Mouse (Mus musculus) CH12.LX (cell line): ENCODE measurements around the gene Ccnjl. TPM values are rescaled to one million over a fixed set of nuclear protein-coding genes. Genes with fewer than 3 reads are reported as not detected.
A peak's percentile ranks its signal among the peaks of the same experiment; 100 is the strongest.

ENCODE experiments used
- DNase-seq: peaks from one replicate; pipeline ENCODE4 v3.0.0-alpha.2; 2013; ENCODE audit errors: extremely low read depth
- H3K27ac ChIP-seq: 2 replicates; pipeline ENCODE4 v1.5.1; 2012; ENCODE audit warnings: low read depth, mild to moderate bottlenecking, control low read depth, moderate library complexity; ENCODE audit not compliant: insufficient read depth
- H3K27me3 ChIP-seq: replicated peaks from 2 replicates; pipeline ENCODE3; 2012; ENCODE audit warnings: inconsistent platforms
- H3K36me3 ChIP-seq, 2 experiments: replicated peaks in 1 of 2; 2 replicates each; pipeline versions ENCODE3 to v1.6.1; 2012; ENCODE audit warnings: inconsistent platforms in 1 of 2, low read length in 1 of 2, mild to moderate bottlenecking in 1 of 2, mixed read lengths in 1 of 2, moderate library complexity in 1 of 2; ENCODE audit not compliant: control insufficient read depth in 1 of 2, insufficient read depth in 1 of 2
- H3K4me1 ChIP-seq, 2 experiments: 2 replicates each; pipeline ENCODE4 v1.6.1; 2012; ENCODE audit warnings: inconsistent platforms in 1 of 2, moderate library complexity in 1 of 2; ENCODE audit not compliant: insufficient read depth in 2 of 2, control insufficient read depth in 1 of 2
- H3K4me2 ChIP-seq: 2 replicates; pipeline ENCODE4 v1.6.1; 2012; ENCODE audit warnings: low read depth, mild to moderate bottlenecking, control low read depth; ENCODE audit not compliant: poor library complexity, insufficient read depth, severe bottlenecking
- H3K4me3 ChIP-seq, 3 experiments: fragments of 150-350 bp in 1 of 3; sonication (generic) in 1 of 3; replicated peaks in 1 of 3; 2 replicates each; pipeline versions ENCODE3 to v1.5.1; 2011 to 2012; ENCODE audit warnings: low read depth in 2 of 3, low read length in 2 of 3, mild to moderate bottlenecking in 2 of 3, moderate library complexity in 2 of 3, control low read depth in 1 of 3, improper control_type of control experiment in 1 of 3, inconsistent platforms in 1 of 3, mixed read lengths in 1 of 3; ENCODE audit not compliant: poor library complexity in 1 of 3
- H3K79me2 ChIP-seq: replicated peaks from 2 replicates; pipeline ENCODE4 v1.6.1; 2012; ENCODE audit warnings: mild to moderate bottlenecking, moderate library complexity; ENCODE audit not compliant: control insufficient read depth, poor library complexity, insufficient read depth, severe bottlenecking; ENCODE audit errors: extremely low read depth
- H3K9ac ChIP-seq: 2 replicates; pipeline ENCODE4 v1.6.1; 2012; ENCODE audit warnings: low read depth, mild to moderate bottlenecking, control low read depth, moderate library complexity; ENCODE audit not compliant: insufficient read depth
- H3K9me3 ChIP-seq: replicated peaks from 2 replicates; pipeline ENCODE3; 2012; ENCODE audit warnings: low read length, inconsistent platforms, mixed read lengths
- BHLHE40 ChIP-seq: IDR thresholded peaks from 2 replicates; pipeline ENCODE4 v1.6.1; 2011; ENCODE audit warnings: mild to moderate bottlenecking, low read depth, low read length, improper control_type of control experiment
- CHD1 ChIP-seq: IDR thresholded peaks from 2 replicates; pipeline ENCODE4 v1.6.1; 2012; ENCODE audit warnings: low read depth, low read length, improper control_type of control experiment, inconsistent platforms
- CHD2 ChIP-seq: IDR thresholded peaks from 2 replicates; pipeline ENCODE4 v1.6.1; 2011; ENCODE audit warnings: low read length, improper control_type of control experiment
- CTCF ChIP-seq, 2 experiments: IDR thresholded peaks in 1 of 2; conservative IDR thresholded peaks in 1 of 2; 2 replicates each; pipeline ENCODE4 v1.5.1; 2011 to 2012; ENCODE audit warnings: low read depth in 2 of 2, low read length in 2 of 2, improper control_type of control experiment in 1 of 2, inconsistent platforms in 1 of 2, mild to moderate bottlenecking in 1 of 2, moderate library complexity in 1 of 2
- ETS1 ChIP-seq: conservative IDR thresholded peaks from 2 replicates; pipeline ENCODE4 v1.6.1; 2012; ENCODE audit warnings: low read depth, mild to moderate bottlenecking, inconsistent platforms, low read length, improper control_type of control experiment, moderate library complexity
- HCFC1 ChIP-seq: IDR thresholded peaks from 2 replicates; pipeline ENCODE4 v1.6.1; 2012; ENCODE audit warnings: low read depth, mild to moderate bottlenecking, inconsistent platforms, low read length, improper control_type of control experiment
- IRF4 ChIP-seq: IDR thresholded peaks from 2 replicates; pipeline ENCODE4 v1.6.1; 2014; ENCODE audit warnings: low read depth, mild to moderate bottlenecking, inconsistent platforms, low read length, improper control_type of control experiment
- JUN ChIP-seq: IDR thresholded peaks from 2 replicates; pipeline ENCODE4 v1.6.1; 2011; ENCODE audit warnings: low read depth, mild to moderate bottlenecking, low read length, improper control_type of control experiment, moderate library complexity; ENCODE audit not compliant: insufficient read depth
- JUND ChIP-seq: conservative IDR thresholded peaks from 2 replicates; pipeline ENCODE4 v1.6.1; 2011; ENCODE audit warnings: low read depth, low read length, improper control_type of control experiment
- MAFK ChIP-seq: IDR thresholded peaks from 2 replicates; pipeline ENCODE4 v1.6.1; 2011; ENCODE audit warnings: low read length, improper control_type of control experiment; ENCODE audit not compliant: insufficient replicate concordance
- MAZ ChIP-seq: IDR thresholded peaks from 2 replicates; pipeline ENCODE4 v1.6.1; 2012; ENCODE audit warnings: low read depth, mild to moderate bottlenecking, inconsistent platforms, low read length, improper control_type of control experiment, moderate library complexity
- MEF2A ChIP-seq: IDR thresholded peaks from 2 replicates; pipeline ENCODE4 v1.6.1; 2014; ENCODE audit warnings: low read depth, mild to moderate bottlenecking, inconsistent platforms, low read length, improper control_type of control experiment, borderline replicate concordance
- MXI1 ChIP-seq: IDR thresholded peaks from 2 replicates; pipeline ENCODE4 v1.6.1; 2011; ENCODE audit warnings: mild to moderate bottlenecking, low read depth, low read length, improper control_type of control experiment
- NELFE ChIP-seq: IDR thresholded peaks from 2 replicates; pipeline ENCODE4 v1.6.1; 2011; ENCODE audit warnings: low read depth, low read length, improper control_type of control experiment
- NRF1 ChIP-seq: IDR thresholded peaks from 2 replicates; pipeline ENCODE4 v1.6.1; 2014; ENCODE audit warnings: low read depth, mild to moderate bottlenecking, inconsistent platforms, low read length, improper control_type of control experiment, moderate library complexity
- POLR2A ChIP-seq: IDR thresholded peaks from 2 replicates; pipeline ENCODE4 v1.6.1; 2011; ENCODE audit warnings: low read depth, mild to moderate bottlenecking, improper control_type of control experiment, low read length
- POLR2AphosphoS2 ChIP-seq: IDR thresholded peaks from 2 replicates; pipeline ENCODE4 v1.6.1; 2011; ENCODE audit warnings: low read depth, low read length, improper control_type of control experiment
- RAD21 ChIP-seq: IDR thresholded peaks from 2 replicates; pipeline ENCODE4 v1.6.1; 2011; ENCODE audit warnings: low read depth, mild to moderate bottlenecking, low read length, improper control_type of control experiment, moderate library complexity
- SIN3A ChIP-seq: IDR thresholded peaks from 2 replicates; pipeline ENCODE4 v1.6.1; 2012; ENCODE audit warnings: low read length, improper control_type of control experiment, inconsistent platforms
- SMC3 ChIP-seq: IDR thresholded peaks from 2 replicates; pipeline ENCODE4 v1.6.1; 2011; ENCODE audit warnings: low read depth, low read length, improper control_type of control experiment
- TCF12 ChIP-seq: IDR thresholded peaks from 2 replicates; pipeline ENCODE4 v1.6.1; 2014; ENCODE audit warnings: low read depth, mild to moderate bottlenecking, inconsistent platforms, low read length, improper control_type of control experiment
- UBTF ChIP-seq: IDR thresholded peaks from 2 replicates; pipeline ENCODE4 v1.6.1; 2012; ENCODE audit warnings: low read depth, mild to moderate bottlenecking, inconsistent platforms, low read length, improper control_type of control experiment, moderate library complexity
- USF1 ChIP-seq: IDR thresholded peaks from 2 replicates; pipeline ENCODE4 v1.6.1; 2014; ENCODE audit warnings: low read depth, mild to moderate bottlenecking, inconsistent platforms, low read length, improper control_type of control experiment
- USF2 ChIP-seq: conservative IDR thresholded peaks from 2 replicates; pipeline ENCODE4 v1.6.1; 2011; ENCODE audit warnings: low read depth, low read length, improper control_type of control experiment
- ZMIZ1 ChIP-seq: IDR thresholded peaks from 2 replicates; pipeline ENCODE4 v1.6.1; 2012; ENCODE audit warnings: low read depth, mild to moderate bottlenecking, inconsistent platforms, low read length, improper control_type of control experiment
- dilution Hi-C: fragments of 300-500 bp; cut with MboI; formaldehyde crosslinking; loops from 2 replicates; pipeline ENCODE4 v1.14.3; 2020; ENCODE audit warnings: low sequenced_read_pairs; ENCODE audit not compliant: extremely low pct_unique_long_range_greater_than_20kb, extremely low pct_ligation_motif_present
- in situ Hi-C: fragments of 300-500 bp; cut with MboI; formaldehyde crosslinking; loops from 3 replicates; pipeline ENCODE4 v1.14.3; 2019; ENCODE audit warnings: low sequenced_read_pairs, low pct_ligation_motif_present, low pct_unique_long_range_greater_than_20kb, mixed read lengths
- polyA plus RNA-seq: library from polyadenylated mRNA; unstranded; fragments of >175 nt; gene quantifications from 2 replicates; pipeline ENCODE4 v1.2.1, GENCODE M21; 2012; ENCODE audit warnings: low read depth; ENCODE audit not compliant: insufficient read length
- total RNA-seq, 2 experiments: library from RNA; depleted of rRNA; stranded (reverse); fragments of 300-350 nt in 1 of 2; fragments of >200 nt in 1 of 2; gene quantifications; 2 replicates each; pipeline ENCODE4 v1.2.3; 2012 to 2014

Ccnjl gene
- total and polyA plus RNA-seq, 3 experiments: not detected

GRCm38 (mm10) chr11:43612834-43613488, 84.4 kb downstream of the Ccnjl start:
- no peak for TF ChIP-seq TCF12
- TF ChIP-seq MAFK: no peak
- no peak for TF ChIP-seq ZMIZ1
- TF ChIP-seq POLR2AphosphoS2: no peak
- TF ChIP-seq MAZ: no peak
- no peak for TF ChIP-seq USF1
- no peak for TF ChIP-seq NRF1
- TF ChIP-seq BHLHE40: no peak
- peak; percentile 74 to 89 for TF ChIP-seq CTCF (conservative IDR thresholded peaks at IDR 0.05 in 1 of 2, IDR thresholded peaks at IDR 0.05 in 1 of 2; ENCODE audit: low read depth in 2 of 2, low read length in 2 of 2)
- no peak for TF ChIP-seq MXI1
- no peak for TF ChIP-seq UBTF
- TF ChIP-seq RAD21: peak; percentile 76
- no peak for TF ChIP-seq NELFE
- no peak for TF ChIP-seq JUN
- no peak for TF ChIP-seq CHD1
- no peak for TF ChIP-seq POLR2A
- TF ChIP-seq ETS1: no peak
- TF ChIP-seq IRF4: no peak
- no peak for TF ChIP-seq USF2
- no peak for TF ChIP-seq HCFC1
- TF ChIP-seq CHD2: no peak
- no peak for TF ChIP-seq JUND
- TF ChIP-seq SMC3: peak; percentile 68
- TF ChIP-seq SIN3A: no peak
- TF ChIP-seq MEF2A: no peak
- peaks cover 0 to 9% of the 10 kb centered on the region in 2 experiments; a peak in 2 of 4 replicates for H3K4me1 ChIP-seq

More at GRCm38 (mm10) chr11:43612834-43613488, 84.4 kb downstream of the Ccnjl start:
- Histone ChIP-seq H3K27me3 (no peaks in the 10 kb centered on the region), H3K4me3 (no peak overlapping the region), H3K79me2 (no peaks in the 10 kb centered on the region), H3K9ac (no peak overlapping the region), H3K27ac (no peak overlapping the region), H3K4me2 (no peak overlapping the region), H3K9me3 (peaks cover 2% of the 10 kb centered on the region), H3K36me3 (no peaks in the 10 kb centered on the region)
- dilution Hi-C loops: no loop called here
- in situ Hi-C loops: no loop called here
- DNase-seq: peak; percentile 88
